10 mouse cellular contexts compared by ENCODE assay signal in the genomic region with DNA sequence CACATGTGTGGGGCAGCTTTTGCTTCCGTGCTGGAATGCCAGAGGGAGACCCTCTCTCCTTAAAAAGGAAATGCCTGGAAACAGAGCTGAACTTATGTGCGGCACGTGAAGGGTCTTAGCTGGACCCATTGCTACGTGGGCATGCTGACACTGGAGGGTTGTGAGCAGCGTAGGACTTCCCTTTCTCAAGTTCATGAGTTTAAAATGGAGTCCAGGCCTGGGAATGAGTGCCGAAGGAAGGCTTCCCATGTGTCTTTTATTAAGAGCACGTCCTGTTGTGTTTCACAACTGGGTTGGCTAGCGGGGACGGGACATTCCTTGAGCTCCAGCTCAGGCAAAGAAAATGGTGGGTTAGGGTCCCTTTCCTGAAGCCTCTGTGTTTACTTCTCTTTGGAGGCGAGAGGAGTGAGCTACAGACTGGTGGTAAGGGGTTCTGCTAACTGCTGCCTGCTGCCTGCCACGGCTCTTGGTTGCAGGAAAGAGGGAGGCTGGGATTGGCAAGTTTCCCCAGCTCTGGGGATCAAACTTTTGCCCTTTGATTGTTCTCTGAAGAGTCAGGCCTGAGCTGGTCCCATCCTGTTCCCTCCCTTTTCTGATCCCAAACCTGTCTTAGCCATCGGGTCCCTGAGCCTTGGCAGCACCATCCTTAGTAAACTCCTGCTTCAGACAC. TPM values are rescaled to one million over a fixed set of nuclear protein-coding genes. Genes with fewer than 3 reads are reported as not detected.
DNase-seq lines count a peak whose midpoint lies in the region; ATAC-seq lines count a peak whose summit lies in the region.
"Had no signal": no experiment of that assay in that cellular context is flagged by ENCODE, and none has a peak within 500 bp of the region (broad histone marks: within the 10 kb centered on the region; RNA-seq: fewer than 3 reads in every experiment).

No protein-coding gene starts in this region.

- no peaks in the 10 kb centered on the region for H3K36me3 ChIP-seq in hindbrain, embryonic 11.5 days (ENCODE audit: control insufficient read depth, insufficient read depth, low read length)

- peak; percentile 16 for DNase-seq in cerebellum, adult 9-11 months
- DNase-seq in embryo, embryonic 11.5 days (ENCODE audit: low read depth, low spot score): peak; percentile 30
- peak; percentile 13 for DNase-seq in hindbrain, embryonic 11.5 days (ENCODE audit: low spot score)
- peak; percentile 25 for DNase-seq in lung, postnatal 36 days
- DNase-seq in c-Kit-positive CD71-positive TER-119-positive erythroid progenitor cells, embryonic 14.5 days (ENCODE audit: low spot score): no peak
- no peak for DNase-seq in gastrocnemius, postnatal 10 days
- no peak for DNase-seq in frontal cortex, postnatal 36 days (ENCODE audit: low spot score in 2 of 2)
- DNase-seq: cerebellum, postnatal 25 days had no signal

- H3K4me3 ChIP-seq in hindbrain, embryonic 11.5 days (ENCODE audit: low read depth, low read length): no peak overlapping the region

- H3K9ac ChIP-seq in hindbrain, embryonic 11.5 days (ENCODE audit: low read depth, low read length): peak overlapping the region; percentile 32

- H3K9me3 ChIP-seq in hindbrain, embryonic 11.5 days (ENCODE audit: control insufficient read depth, low read length): no peaks in the 10 kb centered on the region

- 59% methylated on average over 12 of the region's 12 CpGs for WGBS in hindbrain, embryonic 11.5 days

- H3K27me3 ChIP-seq in hindbrain, embryonic 11.5 days (ENCODE audit: control insufficient read depth, insufficient read depth, low read length): peaks cover 3% of the 10 kb centered on the region; the same call in 1 of the 2 replicates

- no peak overlapping the region for H3K27ac ChIP-seq in hindbrain, embryonic 11.5 days (ENCODE audit: low read depth, low read length)

- ATAC-seq in cerebellum, adult (ENCODE audit: insufficient number of reproducible peaks, low FRiP score, low TSS enrichment): no peak
- ATAC-seq in hindbrain, embryonic 11.5 days (ENCODE audit: low FRiP score): no peak

- H3K4me2 ChIP-seq in hindbrain, embryonic 11.5 days (replicated peaks; ENCODE audit: low read depth, low read length): peak overlapping the region; percentile 20

- peaks cover 2% of the 10 kb centered on the region; the same call in 1 of the 2 replicates for H3K4me1 ChIP-seq in hindbrain, embryonic 11.5 days (replicated peaks; ENCODE audit: control insufficient read depth, insufficient read depth, low read length)

RNA-seq across cellular contexts. Expression of a gene that starts 2.9 kb away (rescaled TPM):
- 54.3 and 57.0 TPM in 2 replicates for polyA plus RNA-seq in hindbrain, embryonic 11.5 days (2014; fragmentation: Nextera tagmentation; extraction: Ambion mirVana)
- total RNA-seq in gastrocnemius, postnatal 10 days (2021): 10 to 100 TPM; 76.7 to 84.2 TPM

RNA-seq across cellular contexts. Expression of a gene that starts 29.5 kb away (rescaled TPM):
- polyA plus RNA-seq in hindbrain, embryonic 11.5 days (2014; fragmentation: Nextera tagmentation; extraction: Ambion mirVana): not detected in 2 replicates
- total RNA-seq in gastrocnemius, postnatal 10 days (2021): not detected
- total RNA-seq: megakaryocyte-erythroid progenitor cell, adult 5-6 weeks had no signal

Comparison
In these comparisons a context has a peak if more than half of its experiments do, and no peak if none do; other contexts are left out.
1. DNase-seq: peak in cerebellum, adult 9-11 months (single experiment), embryo, embryonic 11.5 days (single experiment), hindbrain, embryonic 11.5 days (single experiment) and lung, postnatal 36 days (single experiment); none in c-Kit-positive CD71-positive TER-119-positive erythroid progenitor cells, embryonic 14.5 days (single experiment), gastrocnemius, postnatal 10 days (single experiment) and frontal cortex, postnatal 36 days (0 of 2).